Mouse (Mus musculus): Measurements from ENCODE around the gene Sdk1. TPM values are rescaled to one million over a fixed set of nuclear protein-coding genes. Genes with fewer than 3 reads are reported as not detected.

Sdk1 gene
- total and polyA plus RNA-seq, 2 experiments from 2014 or later, result 0.59 to 8.4 TPM

- Histone ChIP-seq H3K9me3 (replicated peaks; ENCODE audit: control insufficient read depth, low read length) (no peaks in the 10 kb centered on the region), H3K4me2 (ENCODE audit: low read depth, low read length) (no peak overlapping the region), H3K27ac (ENCODE audit: low read depth) (no peak overlapping the region), H3K36me3 (replicated peaks; ENCODE audit: control insufficient read depth, insufficient read depth, low read length) (no peaks in the 10 kb centered on the region), H3K9ac (replicated peaks; ENCODE audit: low read depth, low read length) (no peak overlapping the region), H3K4me1 (ENCODE audit: control insufficient read depth, insufficient read depth) (peaks cover 4% of the 10 kb centered on the region; the same call in 1 of the 2 replicates), H3K4me3 (ENCODE audit: low read depth, low read length) (no peak overlapping the region), H3K27me3 (ENCODE audit: control insufficient read depth, insufficient read depth, low read length) (no peaks in the 10 kb centered on the region)
- DNase-seq (ENCODE audit: low spot score) (no peak), ATAC-seq (ENCODE audit: insufficient read depth, low read depth) (no peak)
- 83% methylated on average over 2 of the region's 2 CpGs for WGBS
- TF ChIP-seq EP300 (IDR thresholded peaks at IDR 0.05; ENCODE audit: low read depth) (no peak), CTCF (IDR thresholded peaks at IDR 0.05; ENCODE audit: low read depth) (no peak)
Measured at GRCm38 (mm10) chr5:141404651-141405050, 163.4 kb downstream of the Sdk1 start.

GRCm38 (mm10) chr5:141406926-141407325 lies 165.6 kb downstream of the Sdk1 start:
- WGBS, result 61% methylated on average over 7 of the region's 7 CpGs

GRCm38 (mm10) chr5:141413013-141413412 lies 171.7 kb downstream of the Sdk1 start:
- Histone ChIP-seq H3K9ac (replicated peaks; ENCODE audit: low read depth, low read length) (no peak overlapping the region), H3K27ac (ENCODE audit: low read depth) (no peak overlapping the region), H3K4me1 (ENCODE audit: control insufficient read depth, insufficient read depth) (peaks cover 5% of the 10 kb centered on the region; the same call in 1 of the 2 replicates), H3K27me3 (ENCODE audit: control insufficient read depth, insufficient read depth, low read length) (no peaks in the 10 kb centered on the region), H3K36me3 (replicated peaks; ENCODE audit: control insufficient read depth, insufficient read depth, low read length) (no peaks in the 10 kb centered on the region), H3K9me3 (replicated peaks; ENCODE audit: control insufficient read depth, low read length) (no peaks in the 10 kb centered on the region), H3K4me3 (ENCODE audit: low read depth, low read length) (no peak overlapping the region), H3K4me2 (ENCODE audit: low read depth, low read length) (no peak overlapping the region)
- no peak for ATAC-seq (ENCODE audit: insufficient read depth, low read depth)
- TF ChIP-seq CTCF (IDR thresholded peaks at IDR 0.05; ENCODE audit: low read depth) (no peak), EP300 (IDR thresholded peaks at IDR 0.05; ENCODE audit: low read depth) (no peak)
- DNase-seq (ENCODE audit: low spot score), result no peak
- WGBS, result 33% methylated on average over 11 of the region's 11 CpGs

More at GRCm38 (mm10) chr5:141406926-141407325, 165.6 kb downstream of the Sdk1 start:
- Histone ChIP-seq H3K4me2 (ENCODE audit: low read depth, low read length) (no peak overlapping the region), H3K36me3 (replicated peaks; ENCODE audit: control insufficient read depth, insufficient read depth, low read length) (no peaks in the 10 kb centered on the region), H3K27ac (ENCODE audit: low read depth) (no peak overlapping the region), H3K4me1 (ENCODE audit: control insufficient read depth, insufficient read depth) (peaks cover 4% of the 10 kb centered on the region; the same call in 1 of the 2 replicates), H3K9me3 (replicated peaks; ENCODE audit: control insufficient read depth, low read length) (no peaks in the 10 kb centered on the region), H3K4me3 (ENCODE audit: low read depth, low read length) (no peak overlapping the region), H3K27me3 (ENCODE audit: control insufficient read depth, insufficient read depth, low read length) (no peaks in the 10 kb centered on the region), H3K9ac (replicated peaks; ENCODE audit: low read depth, low read length) (no peak overlapping the region)
- ATAC-seq (ENCODE audit: insufficient read depth, low read depth) (no peak), DNase-seq (ENCODE audit: low spot score) (no peak)
- TF ChIP-seq EP300 (IDR thresholded peaks at IDR 0.05; ENCODE audit: low read depth), result no peak
- no peak for TF ChIP-seq CTCF (IDR thresholded peaks at IDR 0.05; ENCODE audit: low read depth)

GRCm38 (mm10) chr5:141415644-141416243 lies 174.5 kb downstream of the Sdk1 start:
- Histone ChIP-seq H3K9me3 (replicated peaks; ENCODE audit: control insufficient read depth, low read length) (no peaks in the 10 kb centered on the region), H3K36me3 (replicated peaks; ENCODE audit: control insufficient read depth, insufficient read depth, low read length) (no peaks in the 10 kb centered on the region), H3K4me3 (ENCODE audit: low read depth, low read length) (no peak overlapping the region), H3K27ac (ENCODE audit: low read depth) (no peak overlapping the region), H3K4me1 (ENCODE audit: control insufficient read depth, insufficient read depth) (peaks cover 5% of the 10 kb centered on the region; the same call in 1 of the 2 replicates), H3K9ac (replicated peaks; ENCODE audit: low read depth, low read length) (no peak overlapping the region), H3K4me2 (ENCODE audit: low read depth, low read length) (no peak overlapping the region), H3K27me3 (ENCODE audit: control insufficient read depth, insufficient read depth, low read length) (no peaks in the 10 kb centered on the region)
- ATAC-seq (ENCODE audit: insufficient read depth, low read depth) (no peak), DNase-seq (ENCODE audit: low spot score) (no peak)
- TF ChIP-seq CTCF (IDR thresholded peaks at IDR 0.05; ENCODE audit: low read depth), result no peak
- TF ChIP-seq EP300 (IDR thresholded peaks at IDR 0.05; ENCODE audit: low read depth), result no peak
- WGBS, result 68% methylated on average over 10 of the region's 10 CpGs

GRCm38 (mm10) chr5:141428132-141428531 lies 186.8 kb downstream of the Sdk1 start:
- TF ChIP-seq CTCF (IDR thresholded peaks at IDR 0.05; ENCODE audit: low read depth) (no peak), EP300 (IDR thresholded peaks at IDR 0.05; ENCODE audit: low read depth) (no peak)
- no peaks in the 10 kb centered on the region for H3K27me3 ChIP-seq (ENCODE audit: control insufficient read depth, insufficient read depth, low read length)
- H3K4me1 ChIP-seq (ENCODE audit: control insufficient read depth, insufficient read depth), result no peaks in the 10 kb centered on the region
- WGBS, result 77% methylated on average over 3 of the region's 3 CpGs
- ATAC-seq (ENCODE audit: insufficient read depth, low read depth) (no peak), DNase-seq (ENCODE audit: low spot score) (no peak)
- H3K4me3 ChIP-seq (ENCODE audit: low read depth, low read length), result no peak overlapping the region
- no peaks in the 10 kb centered on the region for H3K36me3 ChIP-seq (replicated peaks; ENCODE audit: control insufficient read depth, insufficient read depth, low read length)
- no peak overlapping the region for H3K4me2 ChIP-seq (ENCODE audit: low read depth, low read length)
- no peaks in the 10 kb centered on the region for H3K9me3 ChIP-seq (replicated peaks; ENCODE audit: control insufficient read depth, low read length)
- no peak overlapping the region for H3K27ac ChIP-seq (ENCODE audit: low read depth)
- no peak overlapping the region for H3K9ac ChIP-seq (replicated peaks; ENCODE audit: low read depth, low read length)

GRCm38 (mm10) chr5:141433286-141433685 lies 192.0 kb downstream of the Sdk1 start:
- H3K4me1 ChIP-seq (ENCODE audit: control insufficient read depth, insufficient read depth), result no peaks in the 10 kb centered on the region
- no peak overlapping the region for H3K27ac ChIP-seq (ENCODE audit: low read depth)
- H3K4me2 ChIP-seq (ENCODE audit: low read depth, low read length), result no peak overlapping the region
- no peak for TF ChIP-seq CTCF (IDR thresholded peaks at IDR 0.05; ENCODE audit: low read depth)
- TF ChIP-seq EP300 (IDR thresholded peaks at IDR 0.05; ENCODE audit: low read depth), result no peak
- ATAC-seq (ENCODE audit: insufficient read depth, low read depth) (no peak), DNase-seq (ENCODE audit: low spot score) (no peak)
- H3K9ac ChIP-seq (replicated peaks; ENCODE audit: low read depth, low read length), result no peak overlapping the region
- no peaks in the 10 kb centered on the region for H3K36me3 ChIP-seq (replicated peaks; ENCODE audit: control insufficient read depth, insufficient read depth, low read length)
- 92% methylated on average over 2 of the region's 2 CpGs for WGBS
- H3K4me3 ChIP-seq (ENCODE audit: low read depth, low read length), result no peak overlapping the region
- no peaks in the 10 kb centered on the region for H3K27me3 ChIP-seq (ENCODE audit: control insufficient read depth, insufficient read depth, low read length)
- no peaks in the 10 kb centered on the region for H3K9me3 ChIP-seq (replicated peaks; ENCODE audit: control insufficient read depth, low read length)

Data from heart, postnatal 0 days (tissue).